Mouse (Mus musculus) neural tube, postnatal 0 days (tissue): ENCODE results near the gene Dand5. TPM values are rescaled to one million over a fixed set of nuclear protein-coding genes. Genes with fewer than 3 reads are reported as not detected.

Experiments
- microRNA-seq: library from miRNA; unstranded; fragments of <30 nt; microRNA quantifications from one replicate; pipeline ENCODE4, GENCODE M21; 2016
- polyA plus RNA-seq: library from polyadenylated mRNA; unstranded; fragments of >200 nt; fragmentation: Nextera tagmentation; extraction: Ambion mirVana; gene quantifications from 2 replicates; pipeline ENCODE4 v1.2.1, GENCODE M21; 2015

Gene Dand5
- polyA plus RNA-seq: 15.3 TPM in 2 replicates

DNA sequence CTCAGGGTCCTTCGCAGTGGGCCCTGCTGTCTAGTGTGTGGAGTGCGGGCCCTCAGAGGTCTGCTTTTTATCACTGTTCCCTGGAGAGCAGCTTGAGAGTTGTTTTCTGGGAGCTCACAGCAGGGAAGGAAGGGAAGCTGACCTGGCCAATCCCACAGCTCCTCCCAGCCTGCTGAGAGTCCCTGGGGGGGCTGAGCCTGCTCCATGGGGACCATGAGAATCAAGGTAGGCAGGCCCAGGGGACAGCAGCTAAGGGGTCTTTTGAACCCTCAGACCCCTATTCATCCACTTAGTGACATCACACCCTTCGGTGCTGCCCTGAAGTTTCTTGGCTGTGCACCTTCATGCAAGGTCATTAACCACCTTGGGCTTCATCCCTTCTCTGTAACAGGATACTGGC is at the start of gene Dand5:
Dand5 (minus strand) TSS at position 101 of the 400 bp plus-strand sequence.

DNA sequence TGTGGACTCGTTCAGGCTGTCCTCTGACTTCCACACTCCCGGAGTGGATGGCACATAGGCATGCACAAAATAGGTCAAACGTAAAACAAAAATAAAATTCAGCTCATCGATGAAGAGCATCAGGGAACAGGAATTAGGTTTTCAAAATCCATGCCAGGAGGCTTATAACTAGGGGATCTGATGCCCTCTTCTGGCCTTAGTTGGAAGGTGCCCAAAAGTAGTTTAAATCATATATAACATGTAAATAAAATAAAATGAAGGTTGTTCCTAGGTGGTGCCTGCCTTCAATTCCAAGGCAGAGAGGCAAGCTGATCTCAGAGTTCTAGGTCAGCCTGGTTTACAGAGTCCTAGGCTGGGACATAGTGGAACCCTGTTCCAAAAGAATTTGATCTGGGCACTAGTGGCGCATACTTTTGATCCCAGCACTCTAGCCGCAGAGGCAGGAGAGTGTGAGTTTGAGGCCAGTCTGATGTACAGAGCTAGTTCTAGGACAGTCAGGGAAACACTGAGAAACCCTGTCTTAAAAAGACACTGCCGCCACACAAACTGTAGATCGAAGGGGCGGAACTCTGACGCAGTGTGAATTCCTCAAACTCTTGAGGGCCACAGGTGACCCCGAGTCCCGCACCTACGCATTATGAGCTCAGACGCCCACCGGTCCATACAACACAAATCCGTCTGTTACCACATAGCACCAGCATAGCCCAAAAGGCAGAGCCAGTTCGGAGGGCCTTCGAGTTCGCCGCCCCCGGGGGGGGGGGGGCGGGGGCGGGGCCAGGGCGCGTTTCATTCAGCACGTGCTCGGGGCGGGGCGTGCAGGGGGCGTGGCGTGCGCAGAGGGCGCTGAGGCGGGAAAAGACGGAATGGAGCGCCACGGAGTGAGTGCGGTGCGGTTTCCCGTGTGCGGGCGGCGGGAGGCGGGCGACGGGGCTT is 49.0 kb upstream of the Dand5 start, which contains the start of gene Syce2:
Syce2 (plus strand) TSS at position 736 of the 933 bp plus-strand sequence.

DNA sequence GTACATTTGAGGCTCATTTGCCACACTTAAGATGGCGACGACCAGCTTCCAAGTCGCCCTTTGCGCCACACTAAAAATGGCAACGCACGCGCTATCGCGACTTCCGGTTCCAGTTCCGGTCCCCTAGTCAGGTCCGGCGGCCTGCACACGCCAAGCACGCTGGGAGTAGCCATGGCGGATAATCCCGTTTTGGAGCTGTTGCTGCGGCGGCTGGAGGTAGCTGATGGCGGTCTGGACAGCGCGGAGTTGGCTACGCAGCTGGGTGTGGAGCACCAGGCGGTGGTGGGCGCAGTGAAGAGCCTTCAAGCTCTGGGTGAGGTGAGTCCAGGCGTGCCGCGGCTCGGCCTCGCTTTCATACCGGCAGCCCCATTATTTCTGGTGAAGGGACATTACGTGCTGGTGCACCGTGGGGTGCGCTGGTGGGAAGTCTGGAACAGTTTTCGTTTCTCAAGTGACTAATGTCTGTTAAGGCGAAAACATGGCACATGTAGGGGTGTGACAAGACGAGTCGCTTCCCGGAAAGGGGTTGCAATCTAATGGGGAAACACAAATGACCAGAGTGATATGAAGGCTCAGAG is 34.3 kb upstream of the Dand5 start, which contains the start of gene Farsa:
Farsa (plus strand) TSS at position 126 of the 578 bp plus-strand sequence.

DNA sequence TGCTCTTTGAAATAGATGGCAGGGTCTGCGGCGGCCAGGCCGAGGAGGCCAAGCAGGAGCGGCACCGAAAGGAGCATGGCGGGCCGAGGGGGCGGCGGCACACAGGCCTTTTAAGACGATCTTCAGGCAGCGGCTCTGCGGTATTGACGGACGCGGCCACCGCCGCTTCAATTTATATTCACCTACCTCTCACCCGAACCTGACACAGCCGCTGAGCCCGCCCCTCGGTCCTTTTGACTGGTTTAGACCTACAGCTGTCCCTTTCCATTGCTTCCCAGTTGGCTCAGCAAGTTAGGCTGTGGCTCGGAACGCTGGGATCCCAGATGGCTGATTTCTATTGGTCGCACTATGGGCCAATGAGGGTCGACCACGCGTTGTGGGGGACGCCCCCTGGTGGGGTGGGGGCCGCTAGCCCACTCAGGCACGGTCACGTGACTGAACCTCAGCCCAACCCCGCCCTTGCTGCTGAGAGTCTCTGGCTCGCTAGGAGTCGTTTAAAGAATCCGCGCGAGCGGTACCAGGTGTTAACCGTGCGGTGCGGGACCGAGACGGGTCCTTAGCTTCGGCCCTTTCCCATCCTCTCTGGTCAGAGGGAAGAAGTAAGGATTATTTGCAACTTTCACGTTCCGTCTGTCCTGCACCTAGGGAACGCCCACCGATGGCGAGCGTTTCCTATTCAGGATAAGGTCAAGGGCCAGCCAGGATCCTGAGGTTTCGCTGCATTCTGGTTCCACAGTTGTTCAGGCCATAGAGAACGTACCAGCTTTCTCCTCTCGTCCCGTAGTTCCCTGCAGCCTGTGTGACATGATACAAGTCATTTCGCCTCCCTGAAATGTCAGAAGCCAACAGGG is 24.3 kb upstream of the Dand5 start, which contains the start of gene Calr:
Calr (minus strand) TSS at position 213 of the 851 bp plus-strand sequence.

DNA sequence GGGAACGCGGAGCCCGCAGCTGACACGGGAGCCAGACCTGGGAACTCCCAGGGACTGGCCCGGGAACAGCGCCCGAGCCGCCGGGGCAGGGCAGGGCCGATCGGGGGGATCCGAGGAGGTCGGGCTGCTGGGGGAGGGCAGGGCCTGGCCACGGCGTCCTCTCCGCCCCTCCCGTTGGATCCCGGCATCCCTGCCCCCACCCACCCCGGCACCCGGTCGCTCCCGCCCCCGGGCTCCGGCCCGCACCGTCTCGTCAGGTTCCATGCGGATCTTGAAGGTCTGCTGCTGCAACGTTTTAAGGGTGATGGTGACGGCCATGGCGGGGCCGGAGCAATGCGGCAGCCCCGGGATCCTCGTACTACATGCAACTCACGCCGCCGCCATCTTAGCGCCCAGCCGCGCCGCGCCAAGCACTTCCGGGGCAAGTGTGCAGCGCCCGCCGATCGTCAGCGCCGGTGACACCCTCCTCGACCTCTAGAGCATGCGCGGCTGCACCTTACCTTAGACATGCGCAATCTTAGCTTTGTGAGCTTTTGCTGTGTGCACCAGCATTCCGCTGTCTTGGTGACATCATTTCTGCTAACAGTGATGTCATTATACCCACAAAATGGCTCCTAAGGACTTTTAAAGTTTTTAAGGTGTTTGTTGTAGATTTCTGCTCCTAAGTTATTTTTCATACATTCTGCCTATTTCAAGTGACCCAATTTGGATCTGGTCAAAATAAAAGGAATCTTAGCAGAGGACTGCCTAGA is 17.8 kb upstream of the Dand5 start, which contains the start of gene Rad23a:
Rad23a (minus strand) TSS at position 418 of the 752 bp plus-strand sequence.

DNA sequence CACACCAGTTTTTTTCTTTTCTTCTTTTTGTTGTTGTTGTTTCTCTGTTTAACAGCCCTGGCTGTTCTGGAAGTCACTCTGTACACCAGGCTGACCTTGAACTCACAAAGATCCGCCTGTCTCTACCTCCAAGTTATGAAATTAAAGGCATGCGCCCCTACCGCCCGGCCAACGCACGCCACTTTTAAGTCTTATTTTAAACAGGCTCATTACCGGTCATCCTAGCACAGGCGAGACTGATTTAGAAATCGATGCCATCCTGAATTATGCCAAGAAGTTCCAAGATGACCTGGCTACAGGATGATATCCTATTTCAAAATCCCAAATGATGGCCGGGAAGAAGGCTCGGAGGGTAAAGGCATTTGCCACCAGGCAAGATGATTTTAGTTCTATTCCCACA is 8.9 kb upstream of the Dand5 start, which contains the start of gene Gadd45gip1:
Gadd45gip1 (plus strand) TSS at position 33 of the 400 bp plus-strand sequence.

DNA sequence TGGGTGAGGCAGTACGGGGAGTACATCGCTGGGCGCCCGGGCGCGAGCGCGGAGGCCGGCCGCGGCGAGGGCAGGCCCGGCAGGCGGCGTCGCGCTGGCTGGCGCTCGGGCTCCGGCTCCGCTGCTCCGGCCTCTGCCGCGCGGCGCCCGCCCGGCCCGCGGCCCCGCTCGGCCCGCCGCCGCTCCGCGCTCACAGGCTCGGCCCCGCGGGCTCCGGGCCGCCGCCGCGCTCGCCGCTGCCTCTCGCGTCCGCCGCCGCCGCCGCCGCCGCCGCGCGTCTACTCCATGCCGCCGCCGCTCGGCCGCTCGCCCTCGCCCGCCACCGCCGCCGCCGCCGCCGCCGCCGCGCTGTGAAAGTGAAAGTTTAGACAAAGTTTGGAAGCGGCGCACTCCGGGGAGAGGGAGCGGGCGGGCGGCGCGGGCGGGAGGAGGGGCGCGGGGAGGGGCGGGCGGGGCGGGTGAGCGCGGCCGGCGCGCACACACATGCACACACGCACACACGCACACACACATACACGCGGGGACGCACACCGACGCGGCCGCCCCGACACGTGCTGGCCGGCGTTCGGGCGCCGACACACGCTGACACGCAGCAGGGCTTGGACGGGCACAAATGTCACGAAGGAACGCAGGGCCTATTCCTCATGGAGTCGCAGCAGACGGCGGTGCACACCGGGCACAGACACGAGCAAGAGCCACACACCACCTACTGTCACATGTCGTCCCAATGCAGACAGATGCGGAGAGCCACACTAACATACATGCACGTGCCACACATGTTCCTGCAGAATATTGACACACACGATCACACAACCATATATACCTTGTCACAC is 22.4 kb downstream of the Dand5 start, which contains the start of gene Nfix:
Nfix (minus strand) TSS at position 346 of the 833 bp plus-strand sequence.

Small RNA genes lying within 50 kb of the gene (microRNA-seq; reads per million reads assigned to microRNA genes)
- gene Mir7069: 2.0 reads per million

Other genes starting within 250 kb of the Dand5 start
- gene Ier2, start 160.0 kb downstream of the Dand5 start, polyA plus RNA-seq: 20.6 and 21.8 TPM in 2 replicates
- gene Trmt1, start 136.5 kb downstream of the Dand5 start, polyA plus RNA-seq: 66.6 and 67.6 TPM in 2 replicates
- 11.8 and 14.3 TPM in 2 replicates for gene Nacc1, start 135.0 kb downstream of the Dand5 start, polyA plus RNA-seq
- gene Lyl1, start 121.4 kb downstream of the Dand5 start, polyA plus RNA-seq: 3.7 and 4.8 TPM in 2 replicates
- 0.57 and 1.4 TPM in 2 replicates for gene G430095P16Rik, start 99.8 kb downstream of the Dand5 start, polyA plus RNA-seq
- gene Nfix, start 22.5 kb downstream of the Dand5 start, polyA plus RNA-seq: 72.8 and 75.0 TPM in 2 replicates
- 47.5 and 50.9 TPM in 2 replicates for gene Gadd45gip1, start 8.7 kb upstream of the Dand5 start, polyA plus RNA-seq
- gene Rad23a, start 17.8 kb upstream of the Dand5 start, polyA plus RNA-seq: 96.2 and 103 TPM in 2 replicates
- 450 and 531 TPM in 2 replicates for gene Calr, start 24.1 kb upstream of the Dand5 start, polyA plus RNA-seq
- gene Farsa, start 34.2 kb upstream of the Dand5 start, polyA plus RNA-seq: 81.3 and 92.5 TPM in 2 replicates
- 57.4 and 59.5 TPM in 2 replicates for gene Syce2, start 49.3 kb upstream of the Dand5 start, polyA plus RNA-seq
- 39.3 and 46.9 TPM in 2 replicates for gene Gcdh, start 71.1 kb upstream of the Dand5 start, polyA plus RNA-seq
- 0.32 and 0.45 TPM in 2 replicates for gene Klf1, start 79.1 kb upstream of the Dand5 start, polyA plus RNA-seq
- gene Dnase2a, start 85.7 kb upstream of the Dand5 start, polyA plus RNA-seq: 8.1 and 8.6 TPM in 2 replicates
- 66.1 and 78.5 TPM in 2 replicates for gene Mast1, start 114.5 kb upstream of the Dand5 start, polyA plus RNA-seq
- gene Rtbdn, start 124.2 kb upstream of the Dand5 start, polyA plus RNA-seq: 3.0 and 4.9 TPM in 2 replicates
- gene Gm49661, start 146.6 kb upstream of the Dand5 start, polyA plus RNA-seq: not detected in 2 replicates
- 803 and 820 TPM in 2 replicates for gene Prdx2, start 146.8 kb upstream of the Dand5 start, polyA plus RNA-seq
- 52.7 and 61.5 TPM in 2 replicates for gene Rnaseh2a, start 146.9 kb upstream of the Dand5 start, polyA plus RNA-seq
- 8.8 and 9.0 TPM in 2 replicates for gene Junb, start 155.9 kb upstream of the Dand5 start, polyA plus RNA-seq
- gene Hook2, start 167.8 kb upstream of the Dand5 start, polyA plus RNA-seq: 24.5 and 30.2 TPM in 2 replicates
- gene Best2, start 191.7 kb upstream of the Dand5 start, polyA plus RNA-seq: 0.19 TPM in 1 of 2 replicates, not detected in the other
- 139 and 141 TPM in 2 replicates for gene Asna1, start 202.5 kb upstream of the Dand5 start, polyA plus RNA-seq
- gene Trir, start 204.0 kb upstream of the Dand5 start, polyA plus RNA-seq: 157 and 167 TPM in 2 replicates
- gene Tnpo2, start 214.1 kb upstream of the Dand5 start, polyA plus RNA-seq: 45.5 and 47.6 TPM in 2 replicates
- 66.7 and 79.1 TPM in 2 replicates for gene Fbxw9, start 237.2 kb upstream of the Dand5 start, polyA plus RNA-seq
- gene Gm5741, start 245.2 kb upstream of the Dand5 start, polyA plus RNA-seq: not detected in 2 replicates
- 131 and 132 TPM in 2 replicates for gene Dhps, start 248.9 kb upstream of the Dand5 start, polyA plus RNA-seq